Mouse (Mus musculus): ENCODE measurements at regions not wholly inside any gene's neighbourhood (a gene's known extent, or its start where the extent isn't known, plus 50 kb on each side); places are given as distances from the start of the nearest gene placed in this dataset.

- TF ChIP-seq CTCF (IDR thresholded peaks at IDR 0.05) (no peak), EP300 (IDR thresholded peaks at IDR 0.05) (no peak)
Measured at GRCm38 (mm10) chr10:111769486-111770002, 202.9 kb upstream of the Krr1 start.

All from lung, postnatal 0 days (tissue).